Mouse (Mus musculus): ENCODE data around the gene Nf2.

GRCm38 (mm10) chr11:4821492-4822445, 27.6 kb downstream of the Nf2 start:
- TF ChIP-seq CTCF (IDR thresholded peaks at IDR 0.05; ENCODE audit: low read depth, low read length) (peak; percentile 40), POLR2A (IDR thresholded peaks at IDR 0.05; ENCODE audit: insufficient read depth, low read length) (no peak)
